Mouse (Mus musculus): ENCODE measurements around the gene Hprt. TPM values are rescaled to one million over a fixed set of nuclear protein-coding genes. Genes with fewer than 3 reads are reported as not detected.
"Not testable (repeated sequence)": the region's sequence is repeated elsewhere in the genome, so short reads cannot be mapped to it uniquely, and the experiment has no call there.

Gene Hprt
- 10 to 100 TPM; 77.3 to 90.7 TPM for total RNA-seq (2021)

- intact Hi-C loops (cut with DNase I), result no loop called here
- peak; percentile 79 for DNase-seq
Measured at GRCm38 (mm10) chrX:52987905-52988783, at the start of gene Hprt. Gene Hprt (plus strand): TSS chrX:52988137.

- no peak for DNase-seq
- intact Hi-C loops (cut with DNase I), result no loop called here
Measured at GRCm38 (mm10) chrX:52945509-52945908, 42.4 kb upstream of the Hprt start.

- peak; percentile 6 for DNase-seq
- intact Hi-C loops (cut with DNase I), result no loop called here
Measured at GRCm38 (mm10) chrX:52949713-52950112, 38.2 kb upstream of the Hprt start.

GRCm38 (mm10) chrX:52956942-52957341 is 31.0 kb upstream of the Hprt start:
- intact Hi-C loops (cut with DNase I), result no loop called here

GRCm38 (mm10) chrX:52961559-52962110 is 26.3 kb upstream of the Hprt start:
- intact Hi-C loops (cut with DNase I), result no loop called here
- no peak for DNase-seq

More at GRCm38 (mm10) chrX:52956942-52957341, 31.0 kb upstream of the Hprt start:
- DNase-seq, result no peak

- intact Hi-C loops (cut with DNase I), result no loop called here
- no peak for DNase-seq
Measured at GRCm38 (mm10) chrX:52965149-52965548, 22.8 kb upstream of the Hprt start.

- no peak for DNase-seq
Measured at GRCm38 (mm10) chrX:52971211-52972006, 16.5 kb upstream of the Hprt start.

GRCm38 (mm10) chrX:52972129-52972528 is 15.8 kb upstream of the Hprt start:
- intact Hi-C loops (cut with DNase I), result no loop called here
- DNase-seq, result no peak

More at GRCm38 (mm10) chrX:52971211-52972006, 16.5 kb upstream of the Hprt start:
- intact Hi-C loops (cut with DNase I), result no loop called here

GRCm38 (mm10) chrX:52972680-52973079 is 15.3 kb upstream of the Hprt start:
- intact Hi-C loops (cut with DNase I), result no loop called here
- DNase-seq, result no peak

GRCm38 (mm10) chrX:52978576-52978975 is 9.4 kb upstream of the Hprt start:
- DNase-seq, result no peak
- intact Hi-C loops (cut with DNase I), result no loop called here

GRCm38 (mm10) chrX:52981378-52981777 is 6.6 kb upstream of the Hprt start:
- intact Hi-C loops (cut with DNase I), result no loop called here
- no peak for DNase-seq

- DNase-seq; intact Hi-C loops (cut with DNase I): not testable (repeated sequence)
Measured at GRCm38 (mm10) chrX:52994726-52995125, 6.8 kb downstream of the Hprt start.

- DNase-seq; intact Hi-C loops (cut with DNase I): not testable (repeated sequence)
Measured at GRCm38 (mm10) chrX:53004887-53005286, 16.9 kb downstream of the Hprt start.

- no peak for DNase-seq
- intact Hi-C loops (cut with DNase I), result no loop called here
Measured at GRCm38 (mm10) chrX:53006062-53006461, 18.1 kb downstream of the Hprt start.

GRCm38 (mm10) chrX:53015549-53015948 is 27.6 kb downstream of the Hprt start:
- no peak for DNase-seq
- intact Hi-C loops (cut with DNase I), result no loop called here

GRCm38 (mm10) chrX:53023021-53023420 is 35.1 kb downstream of the Hprt start:
- intact Hi-C loops (cut with DNase I), result loop anchor here (10.0 kb wide), 1 partner anchor 232 kb away; no protein-coding TSS in a partner anchor

GRCm38 (mm10) chrX:53024268-53024667 is 36.3 kb downstream of the Hprt start:
- DNase-seq, result peak; percentile 2
- intact Hi-C loops (cut with DNase I), result loop anchor here (10.0 kb wide), 1 partner anchor 231 kb away; no protein-coding TSS in a partner anchor

More at GRCm38 (mm10) chrX:53023021-53023420, 35.1 kb downstream of the Hprt start:
- DNase-seq, result no peak

- DNase-seq, result no peak
- intact Hi-C loops (cut with DNase I), result loop anchor here (10.0 kb wide), 1 partner anchor 229 kb away; no protein-coding TSS in a partner anchor
Measured at GRCm38 (mm10) chrX:53025471-53026223, 37.7 kb downstream of the Hprt start.

GRCm38 (mm10) chrX:53029559-53029958 is 41.6 kb downstream of the Hprt start:
- no peak for DNase-seq
- intact Hi-C loops (cut with DNase I), result loop anchor here (10.0 kb wide), 1 partner anchor 225 kb away; no protein-coding TSS in a partner anchor

- intact Hi-C loops (cut with DNase I), result no loop called here
- no peak for DNase-seq
Measured at GRCm38 (mm10) chrX:53038194-53038593, 50.3 kb downstream of the Hprt start.

Data from left cerebral cortex, postnatal 4 days (tissue).